Comparison of ENCODE assay signal across 9 mouse cellular contexts in genomic region chr13:8847702-8848101, GRCm38 (mm10). TPM values are rescaled to one million over a fixed set of nuclear protein-coding genes. Genes with fewer than 3 reads are reported as not detected.
DNase-seq lines count a peak whose midpoint lies in the region; ATAC-seq and TF ChIP-seq lines count a peak whose summit lies in the region.
"Had no signal": no experiment of that assay in that cellular context is flagged by ENCODE, and none has a peak within 500 bp of the region (broad histone marks: within the 10 kb centered on the region; RNA-seq: fewer than 3 reads in every experiment).

No protein-coding gene starts in this region.

- no peak overlapping the region for H3K9ac ChIP-seq in heart, embryonic 11.5 days (ENCODE audit: low read depth, low read length)
- H3K9ac ChIP-seq in MEL (ENCODE audit: control insufficient read depth, low read depth, low read length, poor library complexity, severe bottlenecking), result no peak overlapping the region
- no peak overlapping the region for H3K9ac ChIP-seq in hindbrain, embryonic 16.5 days (ENCODE audit: low read depth, low read length)

- TF ChIP-seq CTCF in MEL (IDR thresholded peaks at IDR 0.05 in 2 of 3, conservative IDR thresholded peaks at IDR 0.05 in 1 of 3; ENCODE audit: control insufficient read depth in 1 of 3, insufficient read depth in 1 of 3, low read depth in 2 of 3, low read length in 3 of 3, poor library complexity in 1 of 3, severe bottlenecking in 1 of 3), result peak; percentile 18 to 57 (median 43); a peak in 5 of 6 replicates

- no peaks in the 10 kb centered on the region for H3K9me3 ChIP-seq in heart, embryonic 11.5 days (replicated peaks; ENCODE audit: control insufficient read depth, low read length)
- H3K9me3 ChIP-seq in MEL (replicated peaks; ENCODE audit: insufficient read depth, low read length), result no peaks in the 10 kb centered on the region
- no peaks in the 10 kb centered on the region for H3K9me3 ChIP-seq in hindbrain, embryonic 16.5 days (ENCODE audit: control insufficient read depth, low read length)
- H3K9me3 ChIP-seq: forebrain, embryonic 10.5 days had no signal

- H3K36me3 ChIP-seq in heart, embryonic 11.5 days (ENCODE audit: control insufficient read depth, insufficient read depth, low read length), result peaks cover 6% of the 10 kb centered on the region; the same call in 1 of the 2 replicates
- H3K36me3 ChIP-seq in MEL (ENCODE audit: control insufficient read depth in 1 of 2, insufficient read depth in 2 of 2, low read length in 2 of 2), result peaks cover 14 to 17% of the 10 kb centered on the region in 2 experiments
- H3K36me3 ChIP-seq in hindbrain, embryonic 16.5 days (ENCODE audit: control insufficient read depth, insufficient read depth, low read length), result peaks cover 30% of the 10 kb centered on the region

- DNase-seq in heart, adult 8-10 months (ENCODE audit: low spot score), result peak; percentile 36
- DNase-seq in 3T3-L1 (ENCODE audit: low read depth, low spot score) (peak; percentile 49), MEL (ENCODE audit: low read depth, low spot score) (peak; percentile 62)
- peak; percentile 61 for DNase-seq in induced T-regulatory cell, adult 2 months (ENCODE audit: low read depth)
- no peak for DNase-seq in ovary, adult 18-20 months (ENCODE audit: low spot score)
- no peak for DNase-seq in left cerebral cortex, postnatal 4 days

- H3K4me1 ChIP-seq in heart, embryonic 11.5 days (ENCODE audit: control insufficient read depth, insufficient read depth, low read length), result no peaks in the 10 kb centered on the region
- H3K4me1 ChIP-seq in MEL (ENCODE audit: control insufficient read depth in 1 of 2, insufficient read depth in 2 of 2, low read length in 2 of 2), result peaks cover 2 to 7% of the 10 kb centered on the region in 2 experiments; a peak in 3 of 4 replicates
- H3K4me1 ChIP-seq in hindbrain, embryonic 16.5 days (ENCODE audit: control insufficient read depth, insufficient read depth, low read depth, low read length), result no peaks in the 10 kb centered on the region
- H3K4me1 ChIP-seq: forebrain, embryonic 10.5 days had no signal

- no peak overlapping the region for H3K27ac ChIP-seq in heart, embryonic 11.5 days (ENCODE audit: low read depth, low read length)
- H3K27ac ChIP-seq in MEL (ENCODE audit: control insufficient read depth, low read depth, low read length), result no peak overlapping the region
- H3K27ac ChIP-seq in hindbrain, embryonic 16.5 days (ENCODE audit: low read depth, low read length), result no peak overlapping the region
- H3K27ac ChIP-seq: forebrain, embryonic 10.5 days had no signal

- 46% methylated on average over 2 of the region's 2 CpGs for WGBS in heart, embryonic 11.5 days (ENCODE audit: insufficient replicate concordance)
- 54% methylated on average over 2 of the region's 2 CpGs for WGBS in hindbrain, embryonic 16.5 days

- H3K4me3 ChIP-seq in heart, embryonic 11.5 days (ENCODE audit: low read depth, low read length), result no peak overlapping the region
- H3K4me3 ChIP-seq in MEL (ENCODE audit: control insufficient read depth in 1 of 2, insufficient read depth in 1 of 2, low read depth in 2 of 2, low read length in 2 of 2), result no peak overlapping the region
- no peak overlapping the region for H3K4me3 ChIP-seq in hindbrain, embryonic 16.5 days (ENCODE audit: low read length)
- H3K4me3 ChIP-seq: forebrain, embryonic 10.5 days had no signal

- H3K79me2 ChIP-seq in MEL (ENCODE audit: control insufficient read depth, insufficient read depth, low read length, poor library complexity), result no peaks in the 10 kb centered on the region

- no peak for ATAC-seq in heart, embryonic 11.5 days (replicated peaks; ENCODE audit: insufficient number of reproducible peaks, low FRiP score, low TSS enrichment)
- ATAC-seq in hindbrain, embryonic 16.5 days, result no peak

- H3K27me3 ChIP-seq in heart, embryonic 11.5 days (ENCODE audit: control insufficient read depth, insufficient read depth, low read length), result no peaks in the 10 kb centered on the region
- no peaks in the 10 kb centered on the region for H3K27me3 ChIP-seq in MEL (ENCODE audit: control insufficient read depth in 1 of 2, insufficient read depth in 2 of 2, low read length in 2 of 2)
- no peaks in the 10 kb centered on the region for H3K27me3 ChIP-seq in hindbrain, embryonic 16.5 days (replicated peaks; ENCODE audit: control insufficient read depth, insufficient read depth, low read length)

- no peak for TF ChIP-seq POLR2A in MEL (IDR thresholded peaks at IDR 0.05; ENCODE audit: control insufficient read depth in 1 of 2, insufficient read depth in 1 of 2, low read depth in 1 of 2, low read length in 2 of 2, poor library complexity in 1 of 2)

- intact Hi-C loops in left cerebral cortex, postnatal 4 days (cut with DNase I), result no loop called here

- TF ChIP-seq RAD21 in MEL (IDR thresholded peaks at IDR 0.05; ENCODE audit: low read depth, low read length), result peak; percentile 62

- no peak for TF ChIP-seq EP300 in MEL (IDR thresholded peaks at IDR 0.05; ENCODE audit: low read depth in 1 of 2, low read length in 2 of 2)

- H3K4me2 ChIP-seq in heart, embryonic 11.5 days, result no peak overlapping the region
- no peak overlapping the region for H3K4me2 ChIP-seq in hindbrain, embryonic 16.5 days (ENCODE audit: low read length)

TF ChIP-seq in MEL, 35 proteins besides CTCF, POLR2A, EP300 and RAD21:
- peak; percentile 42 for TF ChIP-seq SMC3 (IDR thresholded peaks at IDR 0.05; ENCODE audit: low read depth, low read length)
- no peak for TF ChIP-seq ZKSCAN1 (IDR thresholded peaks at IDR 0.05; ENCODE audit: low read depth, low read length)

RNA-seq across cellular contexts. Expression of gene Wdr37, which starts 24.0 kb away (rescaled TPM):
- total RNA-seq in heart, adult 8-10 months (2022), result 10 to 100 TPM; 31.1 to 39.2 (median 34.4) TPM
- polyA plus RNA-seq in heart, embryonic 11.5 days (2014; fragmentation: Nextera tagmentation; extraction: Ambion mirVana), result 19.6 and 25.5 TPM in 2 replicates
- total RNA-seq in MEL (2012; rRNA removed), result 8.6 and 9.5 TPM in 2 replicates
- 10 to 100 TPM in 1 of 2 experiments, not detected in 1; 14.7 TPM for polyA plus RNA-seq in MEL (2012; ENCODE audit: insufficient read depth in 1 of 2, insufficient read length in 2 of 2, low read depth in 1 of 2, low replicate concordance in 2 of 2, missing spikeins in 1 of 2)
- total RNA-seq in left cerebral cortex, postnatal 4 days (2021), result 10 to 100 TPM; 67.8 to 69.3 TPM
- polyA plus RNA-seq in hindbrain, embryonic 16.5 days (2015; fragmentation: Nextera tagmentation; extraction: Ambion mirVana), result 50.7 and 55.6 TPM in 2 replicates

RNA-seq across cellular contexts. Expression of gene Idi1, which starts 37.6 kb away (rescaled TPM):
- 1 to 10 TPM; 4.0 to 6.0 (median 5.3) TPM for total RNA-seq in heart, adult 8-10 months (2022)
- 65.1 and 76.7 TPM in 2 replicates for polyA plus RNA-seq in heart, embryonic 11.5 days (2014; fragmentation: Nextera tagmentation; extraction: Ambion mirVana)
- 19.9 and 22.1 TPM in 2 replicates for total RNA-seq in MEL (2012; rRNA removed)
- 10 to 100 TPM in 1 of 2 experiments, not detected in 1; 22.5 TPM for polyA plus RNA-seq in MEL (2012; ENCODE audit: insufficient read depth in 1 of 2, insufficient read length in 2 of 2, low read depth in 1 of 2, low replicate concordance in 2 of 2, missing spikeins in 1 of 2)
- total RNA-seq in left cerebral cortex, postnatal 4 days (2021), result 10 to 100 TPM; 74.3 to 90.3 TPM
- polyA plus RNA-seq in hindbrain, embryonic 16.5 days (2015; fragmentation: Nextera tagmentation; extraction: Ambion mirVana), result 104 and 118 TPM in 2 replicates

Comparison
In these comparisons a context has a peak if more than half of its experiments do, and no peak if none do; other contexts are left out.
1. DNase-seq: peak in heart, adult 8-10 months (single experiment), 3T3-L1 (single experiment), MEL (single experiment) and induced T-regulatory cell, adult 2 months (single experiment); none in ovary, adult 18-20 months (single experiment) and left cerebral cortex, postnatal 4 days (single experiment).